Mouse (Mus musculus) lung, postnatal 0 days (tissue): ENCODE results near the gene Snrnp25. TPM values are rescaled to one million over a fixed set of nuclear protein-coding genes. Genes with fewer than 3 reads are reported as not detected.

ENCODE experiments used
- ATAC-seq: fragments of 200-750 bp; cut with Nextera tagmentation; 2 replicates; pipeline ENCODE4 v1.8.0; 2017; ENCODE audit warnings: moderate library complexity
- DNase-seq: peaks from one replicate; pipeline ENCODE4 v3.0.0-alpha.2; 2016; ENCODE audit warnings: low spot score
- H3K27ac ChIP-seq: fragments of 300-500 bp; sonication (generic); 2 replicates; pipeline ENCODE4 v1.5.1; 2014; ENCODE audit warnings: antibody characterized with exemption, mild to moderate bottlenecking, low read length, mixed read lengths
- H3K27me3 ChIP-seq: fragments of 300-500 bp; sonication (generic); replicated peaks from 2 replicates; pipeline ENCODE4 v1.6.1; 2014; ENCODE audit warnings: low read length, mixed read lengths; ENCODE audit not compliant: insufficient read depth
- H3K36me3 ChIP-seq: fragments of 300-500 bp; sonication (generic); 2 replicates; pipeline ENCODE4 v1.6.1; 2014; ENCODE audit warnings: low read length, mixed read lengths; ENCODE audit not compliant: insufficient read depth
- H3K4me1 ChIP-seq: fragments of 300-500 bp; sonication (generic); 2 replicates; pipeline ENCODE4 v1.6.1; 2014; ENCODE audit warnings: antibody characterized with exemption, low read depth, low read length, mixed read lengths; ENCODE audit not compliant: insufficient read depth
- H3K4me2 ChIP-seq: fragments of 300-500 bp; sonication (generic); replicated peaks from 2 replicates; pipeline ENCODE4 v1.6.1; 2014; ENCODE audit warnings: low read depth, mild to moderate bottlenecking, low read length, moderate library complexity, mixed read lengths
- H3K4me3 ChIP-seq: fragments of 300-500 bp; sonication (generic); 2 replicates; pipeline ENCODE4 v1.5.1; 2014; ENCODE audit warnings: low read depth, low read length
- H3K9ac ChIP-seq: fragments of 300-500 bp; sonication (generic); replicated peaks from 2 replicates; pipeline ENCODE4 v1.6.1; 2014; ENCODE audit warnings: low read depth, mild to moderate bottlenecking
- H3K9me3 ChIP-seq: fragments of 300-500 bp; sonication (generic); 2 replicates; pipeline ENCODE4 v1.6.1; 2016; ENCODE audit warnings: low read length, mixed read lengths
- CTCF ChIP-seq: IDR thresholded peaks from 2 replicates; pipeline ENCODE4 v1.5.1; 2016; ENCODE audit warnings: antibody characterized with exemption, mild to moderate bottlenecking
- EP300 ChIP-seq: IDR thresholded peaks from 2 replicates; pipeline ENCODE4 v1.6.1; 2016; ENCODE audit warnings: antibody characterized with exemption, mild to moderate bottlenecking, control low read depth
- WGBS: fragments of 180-500 bp; shearing (Covaris S2); extraction: QIAGEN DNeasy Blood & Tissue Kit; methylation state at CpG from one replicate; pipeline ENCODE4 v1.1.7; 2014; 5-methylcytosine and 5-hydroxymethylcytosine counted together
- polyA plus RNA-seq: library from polyadenylated mRNA; unstranded; fragments of >200 nt; fragmentation: Nextera tagmentation; extraction: Ambion mirVana; gene quantifications from 2 replicates; pipeline ENCODE4 v1.2.1, GENCODE M21; 2015

The Snrnp25 gene
- polyA plus RNA-seq, 1 experiment from 2014 or later = 18.9 TPM

DNA sequence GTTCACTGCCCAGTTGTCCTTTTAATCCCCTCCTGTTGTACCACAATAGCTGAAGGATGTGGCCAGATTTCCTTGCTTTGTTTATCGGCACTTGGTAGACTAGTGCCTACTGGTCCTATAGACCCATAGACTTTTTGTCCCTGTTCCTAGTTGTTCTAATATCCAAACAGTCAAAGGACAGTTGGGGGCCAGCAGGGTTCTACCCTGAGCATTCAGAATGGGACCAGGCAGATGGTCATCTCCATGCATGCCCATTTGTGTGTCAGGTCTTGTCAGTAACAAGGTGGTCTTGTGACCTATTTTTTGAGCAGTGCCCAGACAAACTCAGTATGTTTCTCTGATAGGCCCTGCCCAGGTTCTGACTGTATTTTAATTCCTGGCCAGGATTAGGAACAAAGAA lies 21.8 kb downstream of the Snrnp25 start:
- no peaks in the 10 kb centered on the region for H3K27me3 ChIP-seq
- TF ChIP-seq EP300 (no peak), CTCF (no peak)
- H3K4me1 ChIP-seq = peaks cover 30% of the 10 kb centered on the region
- 30% methylated on average over 1 of the region's 1 CpGs for WGBS
- no peaks in the 10 kb centered on the region for H3K9me3 ChIP-seq
- H3K27ac ChIP-seq = peak overlapping the region; percentile 96
- peak overlapping the region; percentile 61 for H3K4me3 ChIP-seq
- H3K4me2 ChIP-seq = peak overlapping the region; percentile 80
- peak overlapping the region; percentile 81 for H3K9ac ChIP-seq
- ATAC-seq = no peak
- 0 out of 2 replicates have a peak, but pooled peaks cover 5% of the 10 kb centered on the region for H3K36me3 ChIP-seq
- DNase-seq = no peak

DNA sequence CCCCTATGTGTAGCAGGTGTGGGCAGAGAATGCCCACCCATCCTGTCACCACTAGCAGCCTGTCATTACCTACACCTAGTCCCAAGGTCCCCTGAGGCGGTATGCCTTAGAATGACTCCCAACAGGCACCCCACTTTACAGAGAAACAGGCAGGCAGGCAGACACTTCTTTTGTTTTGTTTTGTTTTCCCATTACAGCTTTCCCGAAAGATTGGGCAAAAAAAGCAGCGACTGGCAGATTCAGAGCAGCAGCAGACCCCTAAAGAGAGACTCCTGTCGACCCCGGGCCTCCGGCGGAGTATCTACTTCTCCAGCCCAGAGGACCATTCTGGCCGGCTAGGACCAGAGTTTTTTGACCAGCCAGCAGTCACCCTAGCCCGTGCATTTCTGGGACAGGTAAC lies 22.3 kb downstream of the Snrnp25 start:
- H3K4me1 ChIP-seq = peaks cover 26% of the 10 kb centered on the region
- H3K9me3 ChIP-seq = no peaks in the 10 kb centered on the region
- 0 out of 2 replicates have a peak, but pooled peaks cover 5% of the 10 kb centered on the region for H3K36me3 ChIP-seq
- H3K27me3 ChIP-seq = no peaks in the 10 kb centered on the region
- H3K4me2 ChIP-seq = peak overlapping the region; percentile 80; the same call in 1 of the 2 replicates
- no peak overlapping the region for H3K4me3 ChIP-seq
- H3K27ac ChIP-seq = no peak overlapping the region
- no peak overlapping the region for H3K9ac ChIP-seq
- ATAC-seq (no peak), DNase-seq (no peak)
- no peak for TF ChIP-seq CTCF
- WGBS = 90% methylated on average over 9 of the region's 9 CpGs

DNA sequence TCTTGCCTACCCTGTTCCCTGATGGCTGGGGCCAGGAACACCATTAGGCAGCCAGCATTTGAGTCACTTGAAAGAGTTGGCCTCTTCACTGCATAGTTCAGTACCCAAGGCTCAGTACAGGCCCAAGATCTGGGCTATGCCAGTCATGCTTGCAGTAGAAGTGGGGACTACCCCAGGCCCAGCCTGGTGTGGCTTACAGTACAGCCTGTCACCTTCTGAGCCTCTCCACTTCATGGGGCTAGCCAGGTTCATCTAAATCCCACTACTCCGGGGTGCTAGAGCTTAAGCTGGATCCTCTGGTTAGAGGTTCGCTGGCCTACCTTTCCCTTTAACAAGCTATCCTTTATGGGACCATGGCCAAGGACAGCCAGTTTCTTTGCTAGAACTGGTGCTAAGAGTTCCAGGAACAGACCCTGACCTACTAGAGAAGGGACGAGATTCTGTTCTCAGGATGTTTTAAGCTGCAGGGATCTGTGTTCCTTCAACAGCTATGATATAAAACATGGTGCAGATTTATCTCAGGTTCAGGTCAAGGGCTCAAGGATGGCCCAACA lies 23.2 kb downstream of the Snrnp25 start:
- DNase-seq (no peak), ATAC-seq (no peak)
- Histone ChIP-seq H3K4me2 (no peak overlapping the region), H3K27ac (no peak overlapping the region), H3K36me3 (0 out of 2 replicates have a peak, but pooled peaks cover 5% of the 10 kb centered on the region), H3K27me3 (no peaks in the 10 kb centered on the region), H3K9ac (no peak overlapping the region), H3K4me3 (no peak overlapping the region), H3K4me1 (peaks cover 20% of the 10 kb centered on the region), H3K9me3 (no peaks in the 10 kb centered on the region)
- TF ChIP-seq CTCF = no peak
- TF ChIP-seq EP300 = no peak
- WGBS = 94% methylated on average over 3 of the region's 3 CpGs

DNA sequence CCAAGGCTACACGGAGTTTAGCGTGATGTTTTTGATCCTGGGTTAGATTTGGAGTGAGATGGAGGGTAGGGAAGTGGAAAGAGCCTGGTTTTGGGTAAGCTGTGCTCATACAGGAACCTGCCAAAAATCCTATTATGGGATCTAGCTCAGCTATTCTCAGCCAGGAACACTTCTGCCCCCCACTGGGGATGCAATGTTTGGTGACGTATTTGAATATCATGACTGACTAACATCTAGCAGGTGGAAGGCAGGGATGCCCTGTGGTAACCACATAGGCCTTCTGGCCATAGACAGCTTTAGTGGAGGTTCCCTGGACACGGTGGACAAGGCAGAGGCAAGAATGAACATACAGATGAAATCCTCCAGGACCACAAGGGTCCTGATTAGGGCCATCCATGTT lies 25.0 kb downstream of the Snrnp25 start:
- 0 out of 2 replicates have a peak, but pooled peaks cover 5% of the 10 kb centered on the region for H3K36me3 ChIP-seq

DNA sequence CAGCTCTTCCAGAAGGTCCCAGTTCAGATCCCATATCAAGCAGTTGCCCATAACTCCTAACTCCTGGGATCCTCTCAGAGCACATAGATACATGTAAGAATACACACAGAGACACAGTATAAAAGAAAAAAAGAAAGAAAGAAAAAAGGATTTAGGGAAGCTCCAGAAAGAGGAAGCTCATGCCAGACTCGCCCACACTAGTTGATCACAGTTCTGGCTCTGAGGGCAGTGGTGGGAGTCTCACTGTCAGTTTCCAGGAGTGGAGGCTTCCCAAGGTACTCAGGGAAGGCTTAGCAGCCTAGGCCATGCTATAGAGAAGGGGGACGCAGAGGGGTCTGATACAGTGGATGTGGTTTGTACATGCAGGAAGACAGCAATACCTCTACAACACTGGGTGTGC lies 25.9 kb downstream of the Snrnp25 start:
- H3K4me2 ChIP-seq = no peak overlapping the region
- TF ChIP-seq EP300 (no peak), CTCF (no peak)
- H3K4me1 ChIP-seq = no peaks in the 10 kb centered on the region
- H3K9me3 ChIP-seq = no peaks in the 10 kb centered on the region
- H3K27me3 ChIP-seq = no peaks in the 10 kb centered on the region
- H3K36me3 ChIP-seq = 0 out of 2 replicates have a peak, but pooled peaks cover 5% of the 10 kb centered on the region
- 90% methylated on average over 2 of the region's 2 CpGs for WGBS
- no peak overlapping the region for H3K27ac ChIP-seq
- no peak for DNase-seq
- H3K4me3 ChIP-seq = no peak overlapping the region
- no peak overlapping the region for H3K9ac ChIP-seq
- no peak for ATAC-seq

More for the DNA sequence above, 25.0 kb downstream of the Snrnp25 start:
- DNase-seq (no peak), ATAC-seq (no peak)
- 76% methylated on average over 4 of the region's 4 CpGs for WGBS
- no peaks in the 10 kb centered on the region for H3K27me3 ChIP-seq
- no peak overlapping the region for H3K4me3 ChIP-seq
- no peak; the same call in 1 of the 2 replicates for TF ChIP-seq CTCF
- TF ChIP-seq EP300 = no peak
- H3K4me2 ChIP-seq = no peak overlapping the region
- no peak overlapping the region for H3K9ac ChIP-seq
- no peak overlapping the region for H3K27ac ChIP-seq
- H3K4me1 ChIP-seq = peaks cover 7% of the 10 kb centered on the region
- no peaks in the 10 kb centered on the region for H3K9me3 ChIP-seq

DNA sequence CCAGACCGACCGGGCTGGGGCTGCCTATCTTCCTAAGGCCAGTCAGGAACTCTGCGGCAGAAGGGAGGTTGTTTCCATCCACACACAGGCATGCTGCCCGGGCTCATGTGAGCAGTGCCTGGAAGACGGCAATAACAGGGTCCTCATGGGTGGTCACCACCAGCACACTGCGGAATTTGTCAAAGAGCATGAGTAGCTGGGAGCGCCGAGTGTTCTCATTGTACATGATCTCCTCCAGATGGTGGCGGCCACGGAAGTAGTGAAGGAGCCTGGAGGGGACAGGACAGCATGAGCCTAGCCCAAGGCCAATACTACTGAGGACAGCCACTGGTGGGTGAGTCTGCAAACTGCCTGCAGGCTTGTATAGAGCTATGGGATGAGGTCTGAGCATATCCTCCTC lies 27.6 kb downstream of the Snrnp25 start:
- no peak overlapping the region for H3K9ac ChIP-seq
- 0 out of 2 replicates have a peak, but pooled peaks cover 5% of the 10 kb centered on the region for H3K36me3 ChIP-seq
- no peak for TF ChIP-seq CTCF
- TF ChIP-seq EP300 = no peak
- no peak overlapping the region for H3K4me2 ChIP-seq
- H3K4me3 ChIP-seq = no peak overlapping the region
- no peaks in the 10 kb centered on the region; the same call in 1 of the 2 replicates for H3K4me1 ChIP-seq
- H3K27me3 ChIP-seq = no peaks in the 10 kb centered on the region
- H3K27ac ChIP-seq = no peak overlapping the region
- 74% methylated on average over 10 of the region's 10 CpGs for WGBS
- H3K9me3 ChIP-seq = no peaks in the 10 kb centered on the region
- ATAC-seq (peak; percentile 14; the same call in 1 of the 2 replicates), DNase-seq (no peak)
